In the genomic region with DNA sequence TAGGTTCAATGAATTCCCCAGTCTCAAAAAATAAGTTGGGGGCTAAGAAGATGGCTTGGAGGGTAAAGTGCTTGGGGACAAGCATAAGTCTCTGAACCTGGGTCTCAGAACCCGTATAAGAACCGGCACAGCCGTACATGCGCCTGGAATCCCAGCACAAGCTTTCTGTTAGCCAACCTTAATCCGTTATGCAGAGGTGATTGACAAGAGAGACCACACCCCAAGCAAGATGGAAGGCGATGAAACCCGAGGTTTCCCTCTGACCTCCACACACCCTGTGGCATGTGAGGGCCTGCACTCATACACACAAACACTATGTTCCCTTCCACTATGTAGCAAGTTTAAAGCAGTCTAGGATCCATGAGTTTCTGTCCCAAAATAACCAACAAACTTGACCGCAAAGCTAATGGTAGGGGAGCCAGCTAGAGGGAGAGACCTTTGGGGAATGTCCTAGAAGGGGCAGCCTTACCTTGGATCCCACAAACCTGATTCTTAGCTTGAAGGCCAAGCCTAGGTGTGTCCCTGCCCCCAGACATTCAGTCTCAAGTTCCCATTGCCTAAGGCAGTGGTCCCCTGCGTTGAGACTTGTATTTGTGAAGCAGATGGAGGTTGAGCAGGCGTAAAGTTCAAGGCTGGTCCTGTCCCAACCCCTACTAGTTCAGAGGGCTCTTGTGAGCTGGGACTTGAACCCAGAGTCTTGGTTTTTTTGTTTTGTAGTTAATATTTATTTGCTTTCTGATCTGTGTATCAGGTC, we compare ENCODE assay signal across 12 mouse cellular contexts. TPM values are rescaled to one million over a fixed set of nuclear protein-coding genes. Genes with fewer than 3 reads are reported as not detected.
DNase-seq lines count a peak whose midpoint lies in the region; ATAC-seq lines count a peak whose summit lies in the region.
"Had no signal": no experiment of that assay in that cellular context is flagged by ENCODE, and none has a peak within 500 bp of the region (broad histone marks: within the 10 kb centered on the region; RNA-seq: fewer than 3 reads in every experiment).

No protein-coding gene starts in this region.

- no peaks in the 10 kb centered on the region for H3K36me3 ChIP-seq in heart, embryonic 15.5 days
- H3K36me3 ChIP-seq in midbrain, embryonic 10.5 days = no peaks in the 10 kb centered on the region
- H3K36me3 ChIP-seq in midbrain, embryonic 14.5 days (ENCODE audit: control insufficient read depth, insufficient read depth, low read length) = no peaks in the 10 kb centered on the region
- H3K36me3 ChIP-seq in hindbrain, embryonic 12.5 days = no peaks in the 10 kb centered on the region

- no peak for ATAC-seq in heart, embryonic 15.5 days (replicated peaks; ENCODE audit: insufficient number of reproducible peaks, insufficient read depth, low FRiP score, low read depth)
- no peak for ATAC-seq in midbrain, embryonic 14.5 days (ENCODE audit: low FRiP score, low TSS enrichment)
- ATAC-seq in hindbrain, embryonic 12.5 days (ENCODE audit: low FRiP score) = no peak
- ATAC-seq in megakaryocyte progenitor cell, adult 5-6 weeks (replicated peaks; ENCODE audit: poor library complexity) = no peak
- ATAC-seq: inflammation-experienced regulatory T-cells, adult 6 months had no signal

- peak overlapping the region; percentile 95 for H3K27ac ChIP-seq in heart, embryonic 15.5 days
- peak overlapping the region; percentile 92 for H3K27ac ChIP-seq in midbrain, embryonic 10.5 days (replicated peaks)
- no peak overlapping the region for H3K27ac ChIP-seq in midbrain, embryonic 14.5 days (replicated peaks; ENCODE audit: low read depth, low read length)
- H3K27ac ChIP-seq in hindbrain, embryonic 12.5 days = peak overlapping the region; percentile 81; the same call in 1 of the 2 replicates

- H3K4me2 ChIP-seq in heart, embryonic 15.5 days = no peak overlapping the region
- H3K4me2 ChIP-seq in midbrain, embryonic 14.5 days (ENCODE audit: low read length) = no peak overlapping the region
- H3K4me2 ChIP-seq in hindbrain, embryonic 12.5 days (replicated peaks) = no peak overlapping the region

- 86% methylated on average over 10 of the region's 10 CpGs for WGBS in heart, embryonic 15.5 days
- 79% methylated on average over 10 of the region's 10 CpGs for whole genome bisulfite sequencing in midbrain, embryonic 10.5 days
- WGBS in midbrain, embryonic 14.5 days = 81% methylated on average over 10 of the region's 10 CpGs
- WGBS in hindbrain, embryonic 12.5 days = 80% methylated on average over 10 of the region's 10 CpGs

- H3K9ac ChIP-seq in heart, embryonic 15.5 days = no peak overlapping the region
- H3K9ac ChIP-seq in midbrain, embryonic 14.5 days (replicated peaks; ENCODE audit: low read length) = no peak overlapping the region
- no peak overlapping the region for H3K9ac ChIP-seq in hindbrain, embryonic 12.5 days

- no peaks in the 10 kb centered on the region for H3K27me3 ChIP-seq in heart, embryonic 15.5 days
- peaks cover 10% of the 10 kb centered on the region for H3K27me3 ChIP-seq in midbrain, embryonic 10.5 days (ENCODE audit: low read depth, poor library complexity, severe bottlenecking)
- no peaks in the 10 kb centered on the region for H3K27me3 ChIP-seq in midbrain, embryonic 14.5 days (ENCODE audit: control insufficient read depth, insufficient read depth, low read length)
- H3K27me3 ChIP-seq in hindbrain, embryonic 12.5 days = no peaks in the 10 kb centered on the region

- no peaks in the 10 kb centered on the region for H3K9me3 ChIP-seq in heart, embryonic 15.5 days (replicated peaks)
- peaks cover 4% of the 10 kb centered on the region; the same call in 1 of the 2 replicates for H3K9me3 ChIP-seq in midbrain, embryonic 10.5 days (replicated peaks)
- H3K9me3 ChIP-seq in midbrain, embryonic 14.5 days (ENCODE audit: control insufficient read depth, low read length) = no peaks in the 10 kb centered on the region
- H3K9me3 ChIP-seq in hindbrain, embryonic 12.5 days (replicated peaks) = peaks cover 6% of the 10 kb centered on the region

- no peak overlapping the region for H3K4me3 ChIP-seq in heart, embryonic 15.5 days
- H3K4me3 ChIP-seq in midbrain, embryonic 10.5 days = no peak overlapping the region
- no peak overlapping the region for H3K4me3 ChIP-seq in midbrain, embryonic 14.5 days (replicated peaks; ENCODE audit: low read depth, low read length)
- H3K4me3 ChIP-seq in hindbrain, embryonic 12.5 days = no peak overlapping the region
- H3K4me3 ChIP-seq: myocyte had no signal

- no peak for DNase-seq in heart, postnatal 4 days
- no peak for DNase-seq in midbrain, embryonic 10.5 days (ENCODE audit: low spot score)
- no peak for DNase-seq in midbrain, embryonic 14.5 days
- no peak for DNase-seq in cerebellum, adult 11 months
- DNase-seq: cerebellum, postnatal 14 days; lung, postnatal 10 days; thymus, adult 18-20 months had no signal

- peaks cover 44% of the 10 kb centered on the region for H3K4me1 ChIP-seq in heart, embryonic 15.5 days (replicated peaks)
- peaks cover 65% of the 10 kb centered on the region for H3K4me1 ChIP-seq in midbrain, embryonic 10.5 days
- peaks cover 16% of the 10 kb centered on the region for H3K4me1 ChIP-seq in midbrain, embryonic 14.5 days (ENCODE audit: control insufficient read depth, insufficient read depth, low read length)
- peaks cover 41% of the 10 kb centered on the region for H3K4me1 ChIP-seq in hindbrain, embryonic 12.5 days

RNA-seq across cellular contexts. Expression of gene 1700001O22Rik, which starts 46.3 kb away (rescaled TPM):
- polyA plus RNA-seq in heart, embryonic 15.5 days (2015; fragmentation: Nextera tagmentation; extraction: Ambion mirVana) = 2.1 and 2.6 TPM in 2 replicates
- 1 to 10 TPM; 2.6 to 4.0 TPM for total RNA-seq in heart, postnatal 4 days (2021)
- 3.5 and 4.0 TPM in 2 replicates for polyA plus RNA-seq in midbrain, embryonic 10.5 days (2016; fragmentation: Nextera tagmentation; extraction: Ambion mirVana)
- 0.87 and 1.0 TPM in 2 replicates for polyA plus RNA-seq in midbrain, embryonic 14.5 days (2014; fragmentation: Nextera tagmentation; extraction: Ambion mirVana)
- polyA plus RNA-seq in hindbrain, embryonic 12.5 days (2016; fragmentation: Nextera tagmentation; extraction: Ambion mirVana) = 1.9 and 2.2 TPM in 2 replicates
- total RNA-seq in megakaryocyte progenitor cell, adult 5-6 weeks (2015) = not detected in 2 replicates
- total RNA-seq in megakaryocyte progenitor cell, adult 5-6 weeks (2017) = not detected in 2 replicates

RNA-seq across cellular contexts. Expression of gene Ntmt1, which starts 50.5 kb away (rescaled TPM):
- polyA plus RNA-seq in heart, embryonic 15.5 days (2015; fragmentation: Nextera tagmentation; extraction: Ambion mirVana) = 75.8 and 77.2 TPM in 2 replicates
- total RNA-seq in heart, postnatal 4 days (2021) = 10 to 100 TPM; 51.7 to 54.5 TPM
- 126 and 127 TPM in 2 replicates for polyA plus RNA-seq in midbrain, embryonic 10.5 days (2016; fragmentation: Nextera tagmentation; extraction: Ambion mirVana)
- polyA plus RNA-seq in midbrain, embryonic 14.5 days (2014; fragmentation: Nextera tagmentation; extraction: Ambion mirVana) = 114 and 122 TPM in 2 replicates
- polyA plus RNA-seq in hindbrain, embryonic 12.5 days (2016; fragmentation: Nextera tagmentation; extraction: Ambion mirVana) = 97.2 and 102 TPM in 2 replicates
- 15.4 and 20.2 TPM in 2 replicates for total RNA-seq in megakaryocyte progenitor cell, adult 5-6 weeks (2015)
- total RNA-seq in megakaryocyte progenitor cell, adult 5-6 weeks (2017) = 15.4 and 19.9 TPM in 2 replicates
